Mouse (Mus musculus) limb, embryonic 12.5 days (tissue): ENCODE data around the gene Map2k5. TPM values are rescaled to one million over a fixed set of nuclear protein-coding genes. Genes with fewer than 3 reads are reported as not detected.

ENCODE experiments used
- ATAC-seq: fragments of 200-750 bp; cut with Nextera tagmentation; 2 replicates; pipeline ENCODE4 v1.8.0; 2017; ENCODE audit warnings: low read depth, moderate TSS enrichment; ENCODE audit not compliant: insufficient number of reproducible peaks, insufficient read depth, low FRiP score, low TSS enrichment
- H3K27ac ChIP-seq: fragments of 300-500 bp; sonication (generic); 2 replicates; pipeline ENCODE4 v1.5.1; 2016; ENCODE audit warnings: mild to moderate bottlenecking, moderate library complexity
- H3K27me3 ChIP-seq: fragments of 300-500 bp; sonication (generic); 2 replicates; pipeline ENCODE4 v1.6.1; 2016; ENCODE audit warnings: mild to moderate bottlenecking, moderate library complexity
- H3K36me3 ChIP-seq: fragments of 300-500 bp; sonication (generic); 2 replicates; pipeline ENCODE4 v1.6.1; 2016; ENCODE audit warnings: mild to moderate bottlenecking, moderate library complexity
- H3K4me1 ChIP-seq: fragments of 300-500 bp; sonication (generic); replicated peaks from 2 replicates; pipeline ENCODE4 v1.6.1; 2016
- H3K4me2 ChIP-seq: fragments of 300-500 bp; sonication (generic); 2 replicates; pipeline ENCODE4 v1.6.1; 2016; ENCODE audit warnings: mild to moderate bottlenecking, moderate library complexity
- H3K4me3 ChIP-seq: fragments of 300-500 bp; sonication (generic); replicated peaks from 2 replicates; pipeline ENCODE4 v1.5.1; 2016; ENCODE audit warnings: mild to moderate bottlenecking
- H3K9ac ChIP-seq: fragments of 300-500 bp; sonication (generic); replicated peaks from 2 replicates; pipeline ENCODE4 v1.6.1; 2016; ENCODE audit warnings: mild to moderate bottlenecking, moderate library complexity
- H3K9me3 ChIP-seq: fragments of 300-500 bp; sonication (generic); 2 replicates; pipeline ENCODE4 v1.6.1; 2016; ENCODE audit warnings: mild to moderate bottlenecking, moderate library complexity
- WGBS: fragments of 180-500 bp; shearing (Covaris S2); methylation state at CpG from one replicate; pipeline ENCODE4 v1.1.7; 2016; 5-methylcytosine and 5-hydroxymethylcytosine counted together
- polyA plus RNA-seq: library from polyadenylated mRNA; unstranded; fragments of >200 nt; fragmentation: Nextera tagmentation; extraction: Ambion mirVana; gene quantifications from 2 replicates; pipeline ENCODE4 v1.2.1, GENCODE M21; 2016

The Map2k5 gene
- polyA plus RNA-seq, 1 experiment from 2014 or later, result 44.5 TPM

- peaks cover 16% of the 10 kb centered on the region for H3K36me3 ChIP-seq
- no peaks in the 10 kb centered on the region for H3K9me3 ChIP-seq
- no peak overlapping the region for H3K9ac ChIP-seq
- ATAC-seq, result no peak
- WGBS, result 72% methylated on average over 3 of the region's 3 CpGs
- H3K27ac ChIP-seq, result no peak overlapping the region
- no peak overlapping the region for H3K4me3 ChIP-seq
- peaks cover 11% of the 10 kb centered on the region for H3K4me1 ChIP-seq
- no peaks in the 10 kb centered on the region for H3K27me3 ChIP-seq
- H3K4me2 ChIP-seq, result no peak overlapping the region
Measured at GRCm38 (mm10) chr9:63341761-63342160, 35.9 kb downstream of the Map2k5 start.

DNA sequence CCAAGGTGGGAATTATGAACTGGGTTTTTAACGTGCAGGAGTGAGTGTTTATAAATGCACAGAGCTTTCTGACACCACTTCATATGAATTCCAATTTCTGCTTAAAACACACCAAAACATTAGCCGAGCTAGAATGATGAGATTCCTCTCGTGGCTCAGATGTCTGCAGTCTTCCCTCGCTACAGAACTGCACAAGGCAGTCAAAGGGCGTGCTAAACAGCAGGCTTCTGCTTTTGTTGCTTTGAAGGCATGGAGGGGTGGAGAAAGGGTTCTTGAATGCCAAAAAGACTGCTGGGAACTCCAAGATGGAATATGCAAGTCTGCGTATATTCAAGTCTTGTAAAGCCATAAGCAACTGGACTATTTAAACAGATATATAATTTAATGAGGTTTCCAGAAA, 38.4 kb downstream of the Map2k5 start:
- Histone ChIP-seq H3K9me3 (no peaks in the 10 kb centered on the region), H3K4me3 (no peak overlapping the region), H3K4me1 (peaks cover 11% of the 10 kb centered on the region), H3K4me2 (no peak overlapping the region), H3K36me3 (peaks cover 38% of the 10 kb centered on the region), H3K27ac (no peak overlapping the region), H3K27me3 (no peaks in the 10 kb centered on the region), H3K9ac (no peak overlapping the region)
- 44% methylated on average over 6 of the region's 6 CpGs for WGBS
- no peak for ATAC-seq

GRCm38 (mm10) chr9:63338716-63339115, 39.0 kb downstream of the Map2k5 start:
- Histone ChIP-seq H3K4me1 (peaks cover 11% of the 10 kb centered on the region), H3K27me3 (no peaks in the 10 kb centered on the region), H3K9me3 (no peaks in the 10 kb centered on the region), H3K27ac (no peak overlapping the region), H3K4me2 (no peak overlapping the region), H3K36me3 (peaks cover 43% of the 10 kb centered on the region), H3K4me3 (no peak overlapping the region), H3K9ac (no peak overlapping the region)
- ATAC-seq, result no peak
- WGBS, result 25% methylated on average over 6 of the region's 6 CpGs

DNA sequence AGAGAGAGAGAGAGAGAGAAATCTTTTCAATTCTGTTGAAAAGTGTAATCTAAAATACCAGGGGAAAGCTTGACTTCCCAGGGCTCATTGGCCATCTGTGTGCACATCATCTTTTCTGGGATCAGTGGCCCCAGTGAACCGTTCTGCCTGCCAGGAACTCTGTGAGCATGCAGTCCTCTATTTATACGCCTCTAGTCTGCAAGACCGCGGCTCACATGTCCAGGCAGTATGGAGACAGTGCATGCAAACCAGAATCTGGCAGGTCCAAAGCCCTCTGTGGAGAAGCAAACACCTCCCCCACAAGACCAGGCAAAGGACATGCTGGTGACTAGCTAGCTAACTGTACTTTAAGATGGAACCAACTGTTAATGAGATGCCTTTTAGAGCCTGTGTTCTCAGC, 41.9 kb downstream of the Map2k5 start:
- no peak overlapping the region for H3K27ac ChIP-seq
- no peaks in the 10 kb centered on the region for H3K27me3 ChIP-seq
- H3K4me3 ChIP-seq, result no peak overlapping the region
- 91% methylated on average over 4 of the region's 4 CpGs for WGBS
- H3K9me3 ChIP-seq, result no peaks in the 10 kb centered on the region
- no peak overlapping the region for H3K9ac ChIP-seq
- no peak for ATAC-seq
- peaks cover 63% of the 10 kb centered on the region for H3K36me3 ChIP-seq
- H3K4me2 ChIP-seq, result no peak overlapping the region
- peaks cover 11% of the 10 kb centered on the region for H3K4me1 ChIP-seq

DNA sequence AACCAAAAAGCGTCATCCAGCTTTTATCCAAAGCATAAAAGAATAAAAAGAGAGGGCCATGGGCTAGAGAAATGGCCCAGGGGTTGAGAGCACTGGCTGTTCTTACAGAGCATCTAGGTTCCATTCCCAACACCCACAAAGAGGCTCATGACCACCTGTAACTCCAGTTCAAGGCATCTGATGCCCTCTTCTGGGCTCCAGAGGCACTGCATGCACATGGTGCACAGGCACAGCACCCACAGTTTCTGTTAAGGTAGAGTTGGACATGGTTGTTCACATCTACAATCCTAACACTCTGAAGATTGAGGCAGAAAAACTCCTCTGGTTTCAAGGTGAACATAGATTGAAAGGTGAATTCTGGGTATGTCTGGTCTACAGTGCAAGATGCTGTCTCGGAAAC, 44.6 kb downstream of the Map2k5 start:
- Histone ChIP-seq H3K27me3 (no peaks in the 10 kb centered on the region), H3K9me3 (no peaks in the 10 kb centered on the region), H3K9ac (no peak overlapping the region), H3K4me3 (no peak overlapping the region), H3K4me2 (no peak overlapping the region), H3K36me3 (peaks cover 82% of the 10 kb centered on the region), H3K4me1 (no peaks in the 10 kb centered on the region), H3K27ac (no peak overlapping the region)
- 97% methylated on average over 2 of the region's 2 CpGs for WGBS
- ATAC-seq, result no peak

GRCm38 (mm10) chr9:63331246-63331645, 46.5 kb downstream of the Map2k5 start:
- Histone ChIP-seq H3K9ac (no peak overlapping the region), H3K27me3 (no peaks in the 10 kb centered on the region), H3K36me3 (peaks cover 68% of the 10 kb centered on the region), H3K27ac (no peak overlapping the region), H3K4me3 (no peak overlapping the region), H3K4me2 (no peak overlapping the region), H3K4me1 (no peaks in the 10 kb centered on the region), H3K9me3 (no peaks in the 10 kb centered on the region)
- ATAC-seq, result no peak
- WGBS, result 93% methylated on average over 6 of the region's 6 CpGs

GRCm38 (mm10) chr9:63328958-63329685, 48.6 kb downstream of the Map2k5 start:
- H3K4me1 ChIP-seq, result no peaks in the 10 kb centered on the region
- H3K36me3 ChIP-seq, result peaks cover 57% of the 10 kb centered on the region
- H3K9ac ChIP-seq, result no peak overlapping the region
- ATAC-seq, result no peak
- H3K9me3 ChIP-seq, result no peaks in the 10 kb centered on the region
- H3K4me3 ChIP-seq, result no peak overlapping the region
- no peaks in the 10 kb centered on the region for H3K27me3 ChIP-seq
- WGBS, result 85% methylated on average over 15 of the region's 15 CpGs
- H3K4me2 ChIP-seq, result no peak overlapping the region
- H3K27ac ChIP-seq, result no peak overlapping the region

DNA sequence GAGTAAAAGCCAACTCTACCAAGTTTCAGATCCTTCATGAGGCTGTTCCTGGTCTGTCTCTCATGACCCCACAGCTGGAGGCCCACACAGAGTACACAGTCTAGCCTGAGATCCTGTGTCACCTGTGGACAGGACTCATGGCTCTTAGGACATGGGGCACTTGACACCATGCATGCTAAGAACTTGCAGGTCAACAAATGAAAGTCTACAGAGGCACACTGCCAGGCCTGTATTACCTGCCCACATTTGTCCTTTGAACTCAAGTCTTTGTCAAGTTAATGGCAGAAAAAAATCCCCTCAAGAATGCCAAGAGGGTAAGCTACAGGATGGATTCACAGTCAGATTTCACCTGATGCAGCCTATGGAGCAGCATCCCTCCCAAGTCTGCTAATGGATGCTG, 62.5 kb downstream of the Map2k5 start:
- no peak for ATAC-seq
- no peak overlapping the region for H3K27ac ChIP-seq

DNA sequence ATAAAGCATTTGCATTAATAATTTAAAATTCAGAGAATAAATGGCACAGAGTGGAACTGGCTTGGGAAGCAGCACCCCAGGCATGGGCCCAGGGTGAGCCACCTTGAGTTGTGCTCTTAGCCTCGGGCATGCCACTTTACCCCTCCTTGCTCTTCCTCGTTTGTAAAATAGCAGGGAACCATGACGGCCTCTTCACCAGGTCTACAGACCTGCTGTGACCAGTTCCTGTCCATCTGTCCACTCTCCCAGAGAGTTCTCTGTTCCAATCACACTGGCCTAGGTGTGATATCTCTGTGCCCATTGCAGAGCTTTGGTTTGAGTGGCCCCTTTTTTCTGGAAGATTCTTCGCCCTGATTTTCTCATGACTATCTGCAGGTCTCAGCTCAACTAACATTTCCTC, 63.6 kb downstream of the Map2k5 start:
- WGBS, result 76% methylated on average over 4 of the region's 4 CpGs
- no peak for ATAC-seq
- no peaks in the 10 kb centered on the region for H3K27me3 ChIP-seq
- peaks cover 18% of the 10 kb centered on the region for H3K4me1 ChIP-seq
- no peak overlapping the region for H3K9ac ChIP-seq
- H3K4me3 ChIP-seq, result no peak overlapping the region
- no peak overlapping the region for H3K4me2 ChIP-seq
- no peak overlapping the region for H3K27ac ChIP-seq
- H3K9me3 ChIP-seq, result no peaks in the 10 kb centered on the region
- H3K36me3 ChIP-seq, result peaks cover 17% of the 10 kb centered on the region; the same call in 1 of the 2 replicates

More for the DNA sequence above, 62.5 kb downstream of the Map2k5 start:
- H3K4me2 ChIP-seq, result no peak overlapping the region
- peaks cover 22% of the 10 kb centered on the region for H3K36me3 ChIP-seq
- H3K4me3 ChIP-seq, result no peak overlapping the region
- no peaks in the 10 kb centered on the region for H3K9me3 ChIP-seq
- peaks cover 11% of the 10 kb centered on the region for H3K4me1 ChIP-seq
- H3K27me3 ChIP-seq, result no peaks in the 10 kb centered on the region
- no peak overlapping the region for H3K9ac ChIP-seq

DNA sequence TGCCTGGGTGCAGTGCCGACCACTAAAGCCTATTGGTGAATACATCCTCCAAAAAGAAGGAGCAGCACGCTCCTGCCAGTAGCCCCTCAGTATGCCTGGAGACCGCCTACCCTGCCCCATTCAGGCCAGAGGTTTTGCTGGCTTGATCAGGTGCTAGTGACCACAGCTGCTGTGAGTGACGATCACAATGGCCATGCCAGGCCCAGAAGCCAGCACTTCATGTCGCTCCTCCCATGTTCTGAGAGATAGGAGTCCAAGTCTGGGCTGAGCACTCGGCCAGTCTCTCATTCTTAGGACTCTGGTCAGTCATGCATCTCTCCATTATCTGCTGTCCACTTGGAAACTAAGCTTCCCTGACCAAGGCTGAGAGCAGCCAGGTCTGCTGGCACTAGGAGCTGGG, 67.7 kb downstream of the Map2k5 start:
- Histone ChIP-seq H3K9me3 (no peaks in the 10 kb centered on the region), H3K27me3 (no peaks in the 10 kb centered on the region), H3K36me3 (no peaks in the 10 kb centered on the region; the same call in 1 of the 2 replicates), H3K27ac (no peak overlapping the region), H3K4me3 (no peak overlapping the region), H3K4me2 (no peak overlapping the region), H3K9ac (no peak overlapping the region), H3K4me1 (peaks cover 24% of the 10 kb centered on the region)
- no peak for ATAC-seq
- WGBS, result 82% methylated on average over 6 of the region's 6 CpGs

- 26% methylated on average over 5 of the region's 5 CpGs for WGBS
- Histone ChIP-seq H3K4me3 (no peak overlapping the region), H3K9ac (no peak overlapping the region), H3K27me3 (no peaks in the 10 kb centered on the region), H3K4me1 (peaks cover 24% of the 10 kb centered on the region), H3K4me2 (no peak overlapping the region), H3K27ac (no peak overlapping the region), H3K36me3 (no peaks in the 10 kb centered on the region), H3K9me3 (no peaks in the 10 kb centered on the region)
- no peak for ATAC-seq
Measured at GRCm38 (mm10) chr9:63309008-63309407, 68.7 kb downstream of the Map2k5 start.

GRCm38 (mm10) chr9:63308441-63308840, 69.3 kb downstream of the Map2k5 start:
- Histone ChIP-seq H3K36me3 (no peaks in the 10 kb centered on the region), H3K4me3 (no peak overlapping the region), H3K4me2 (no peak overlapping the region), H3K9me3 (no peaks in the 10 kb centered on the region), H3K27ac (no peak overlapping the region), H3K4me1 (peaks cover 24% of the 10 kb centered on the region), H3K27me3 (no peaks in the 10 kb centered on the region), H3K9ac (no peak overlapping the region)
- 75% methylated on average over 4 of the region's 4 CpGs for WGBS
- no peak for ATAC-seq
